Mouse (Mus musculus): ENCODE measurements around the gene 1700056E22Rik.

1700056E22Rik gene

GRCm38 (mm10) chr1:184019042-184019721 is 14.9 kb downstream of the 1700056E22Rik start:
- DNase-seq = no peak

- no peak for DNase-seq
Observed at GRCm38 (mm10) chr1:184017606-184018005, 16.5 kb downstream of the 1700056E22Rik start.

GRCm38 (mm10) chr1:184015995-184016730 is 17.9 kb downstream of the 1700056E22Rik start:
- no peak for DNase-seq

- DNase-seq = no peak
Observed at GRCm38 (mm10) chr1:184014091-184014490, 20.0 kb downstream of the 1700056E22Rik start.

GRCm38 (mm10) chr1:184013106-184013505 is 21.0 kb downstream of the 1700056E22Rik start, which contains the start of gene Dusp10:
Gene Dusp10 (plus strand): TSS chr1:184013302.
- no peak for DNase-seq

- DNase-seq = no peak
Observed at GRCm38 (mm10) chr1:184011311-184011710, 22.8 kb downstream of the 1700056E22Rik start.

GRCm38 (mm10) chr1:184006086-184006485 is 28.0 kb downstream of the 1700056E22Rik start:
- no peak for DNase-seq

- no peak for DNase-seq
Observed at GRCm38 (mm10) chr1:184005315-184006058, 28.6 kb downstream of the 1700056E22Rik start.

- DNase-seq = no peak
Observed at GRCm38 (mm10) chr1:184004311-184004710, 29.8 kb downstream of the 1700056E22Rik start.

- no peak for DNase-seq
Observed at GRCm38 (mm10) chr1:184002470-184002869, 31.6 kb downstream of the 1700056E22Rik start.

- no peak for DNase-seq
Observed at GRCm38 (mm10) chr1:183997207-183997606, 36.9 kb downstream of the 1700056E22Rik start.

- DNase-seq = no peak
Observed at GRCm38 (mm10) chr1:183991921-183992320, 42.2 kb downstream of the 1700056E22Rik start.

GRCm38 (mm10) chr1:183987711-183988245 is 46.3 kb downstream of the 1700056E22Rik start:
- DNase-seq = no peak

All from cerebellum, adult 8-10 months (tissue).